Mouse (Mus musculus) stomach, embryonic 15.5 days (tissue): Measurements from ENCODE around the gene Arhgap44. TPM values are rescaled to one million over a fixed set of nuclear protein-coding genes. Genes with fewer than 3 reads are reported as not detected.

ENCODE experiments used
- ATAC-seq: fragments of 200-750 bp; cut with Nextera tagmentation; 2 replicates; pipeline ENCODE4 v1.8.0; 2017; ENCODE audit warnings: low read depth, moderate number of reproducible peaks, moderate TSS enrichment; ENCODE audit not compliant: insufficient read depth, low FRiP score
- H3K27ac ChIP-seq: fragments of 300-500 bp; sonication (generic); 2 replicates; pipeline ENCODE4 v1.5.1; 2015; ENCODE audit warnings: mild to moderate bottlenecking, inconsistent platforms
- H3K27me3 ChIP-seq: fragments of 300-500 bp; sonication (generic); replicated peaks from 2 replicates; pipeline ENCODE4 v1.6.1; 2015; ENCODE audit warnings: inconsistent platforms
- H3K36me3 ChIP-seq: fragments of 300-500 bp; sonication (generic); 2 replicates; pipeline ENCODE4 v1.6.1; 2015; ENCODE audit warnings: inconsistent platforms
- H3K4me1 ChIP-seq: fragments of 300-500 bp; sonication (generic); 2 replicates; pipeline ENCODE4 v1.6.1; 2015; ENCODE audit warnings: inconsistent platforms
- H3K4me2 ChIP-seq: fragments of 300-500 bp; sonication (generic); 2 replicates; pipeline ENCODE4 v1.6.1; 2015; ENCODE audit warnings: mild to moderate bottlenecking, inconsistent platforms
- H3K4me3 ChIP-seq: fragments of 300-500 bp; sonication (generic); replicated peaks from 2 replicates; pipeline ENCODE4 v1.5.1; 2015; ENCODE audit warnings: inconsistent platforms
- H3K9ac ChIP-seq: fragments of 300-500 bp; sonication (generic); 2 replicates; pipeline ENCODE4 v1.6.1; 2015; ENCODE audit warnings: inconsistent platforms
- H3K9me3 ChIP-seq: fragments of 300-500 bp; sonication (generic); 2 replicates; pipeline ENCODE4 v1.6.1; 2016; ENCODE audit warnings: inconsistent platforms
- WGBS: fragments of 180-500 bp; shearing (Covaris S2); methylation state at CpG from one replicate; pipeline ENCODE4 v1.1.7; 2015; 5-methylcytosine and 5-hydroxymethylcytosine counted together
- polyA plus RNA-seq: library from polyadenylated mRNA; unstranded; fragments of >200 nt; fragmentation: Nextera tagmentation; extraction: Ambion mirVana; gene quantifications from 2 replicates; pipeline ENCODE4 v1.2.1, GENCODE M21; 2015

Arhgap44 gene
- 6.2 and 6.9 TPM in 2 replicates for polyA plus RNA-seq

GRCm38 (mm10) chr11:65162767-65163120, at the start of gene Arhgap44:
Gene Arhgap44 (minus strand): TSS chr11:65162961.
- peak; percentile 82 for ATAC-seq
- peak within 1 kb of the TSS; percentile 40 for H3K9ac ChIP-seq
- H3K4me3 ChIP-seq, result peak within 1 kb of the TSS; percentile 60
- H3K27ac ChIP-seq, result no peak within 1 kb of the TSS
- no peaks in the 10 kb centered on the region for H3K9me3 ChIP-seq
- H3K4me2 ChIP-seq, result peak within 1 kb of the TSS; percentile 91
- WGBS, result under 1% methylated on average over 27 of the region's 27 CpGs
- no peaks in the 10 kb centered on the region for H3K27me3 ChIP-seq
- H3K4me1 ChIP-seq, result peaks cover 13% of the 10 kb centered on the region; the same call in 1 of the 2 replicates
- H3K36me3 ChIP-seq, result no peaks in the 10 kb centered on the region

- peaks cover 5% of the 10 kb centered on the region; the same call in 1 of the 2 replicates for H3K4me1 ChIP-seq
- no peaks in the 10 kb centered on the region for H3K36me3 ChIP-seq
- no peak for ATAC-seq
- no peak overlapping the region for H3K27ac ChIP-seq
- no peak overlapping the region for H3K4me3 ChIP-seq
- 43% methylated on average over 6 of the region's 6 CpGs for WGBS
- H3K4me2 ChIP-seq, result no peak overlapping the region
- no peak overlapping the region for H3K9ac ChIP-seq
- H3K27me3 ChIP-seq, result no peaks in the 10 kb centered on the region
- H3K9me3 ChIP-seq, result no peaks in the 10 kb centered on the region
Measured at GRCm38 (mm10) chr11:65211701-65212100, 48.9 kb upstream of the Arhgap44 start.

GRCm38 (mm10) chr11:65209441-65209840, 46.7 kb upstream of the Arhgap44 start:
- Histone ChIP-seq H3K27ac (no peak overlapping the region), H3K4me2 (no peak overlapping the region), H3K4me1 (no peaks in the 10 kb centered on the region), H3K36me3 (no peaks in the 10 kb centered on the region), H3K27me3 (no peaks in the 10 kb centered on the region), H3K4me3 (no peak overlapping the region), H3K9me3 (no peaks in the 10 kb centered on the region), H3K9ac (no peak overlapping the region)
- ATAC-seq, result peak; percentile 47; the same call in 1 of the 2 replicates
- 44% methylated on average over 6 of the region's 6 CpGs for WGBS

- H3K27ac ChIP-seq, result no peak overlapping the region
- no peak overlapping the region for H3K4me2 ChIP-seq
- no peaks in the 10 kb centered on the region for H3K36me3 ChIP-seq
- no peak for ATAC-seq
- H3K9ac ChIP-seq, result no peak overlapping the region
- WGBS, result 74% methylated on average over 5 of the region's 5 CpGs
- no peaks in the 10 kb centered on the region for H3K27me3 ChIP-seq
- no peak overlapping the region for H3K4me3 ChIP-seq
- H3K4me1 ChIP-seq, result no peaks in the 10 kb centered on the region
- no peaks in the 10 kb centered on the region for H3K9me3 ChIP-seq
Measured at GRCm38 (mm10) chr11:65205306-65205705, 42.5 kb upstream of the Arhgap44 start.

GRCm38 (mm10) chr11:65204651-65205050, 41.9 kb upstream of the Arhgap44 start:
- Histone ChIP-seq H3K27ac (no peak overlapping the region), H3K4me1 (no peaks in the 10 kb centered on the region), H3K9ac (no peak overlapping the region), H3K4me2 (no peak overlapping the region), H3K9me3 (no peaks in the 10 kb centered on the region), H3K36me3 (no peaks in the 10 kb centered on the region), H3K4me3 (no peak overlapping the region), H3K27me3 (no peaks in the 10 kb centered on the region)
- ATAC-seq, result no peak
- 68% methylated on average over 13 of the region's 13 CpGs for WGBS

- no peaks in the 10 kb centered on the region for H3K4me1 ChIP-seq
Measured at GRCm38 (mm10) chr11:65203020-65203419, 40.3 kb upstream of the Arhgap44 start.

GRCm38 (mm10) chr11:65202236-65202635, 39.5 kb upstream of the Arhgap44 start:
- no peak overlapping the region for H3K27ac ChIP-seq
- H3K4me1 ChIP-seq, result no peaks in the 10 kb centered on the region
- WGBS, result 45% methylated on average over 5 of the region's 5 CpGs
- ATAC-seq, result no peak
- H3K9ac ChIP-seq, result no peak overlapping the region
- H3K4me2 ChIP-seq, result no peak overlapping the region
- no peak overlapping the region for H3K4me3 ChIP-seq
- no peaks in the 10 kb centered on the region for H3K9me3 ChIP-seq
- no peaks in the 10 kb centered on the region for H3K27me3 ChIP-seq
- H3K36me3 ChIP-seq, result no peaks in the 10 kb centered on the region

More at GRCm38 (mm10) chr11:65203020-65203419, 40.3 kb upstream of the Arhgap44 start:
- no peaks in the 10 kb centered on the region for H3K36me3 ChIP-seq
- H3K27ac ChIP-seq, result no peak overlapping the region
- no peak overlapping the region for H3K4me2 ChIP-seq
- H3K4me3 ChIP-seq, result no peak overlapping the region
- WGBS, result 74% methylated on average over 1 of the region's 1 CpGs
- H3K27me3 ChIP-seq, result no peaks in the 10 kb centered on the region
- no peak for ATAC-seq
- H3K9me3 ChIP-seq, result no peaks in the 10 kb centered on the region
- no peak overlapping the region for H3K9ac ChIP-seq

GRCm38 (mm10) chr11:65198026-65198425, 35.3 kb upstream of the Arhgap44 start:
- H3K27ac ChIP-seq, result no peak overlapping the region
- H3K27me3 ChIP-seq, result no peaks in the 10 kb centered on the region
- no peak overlapping the region for H3K4me3 ChIP-seq
- ATAC-seq, result no peak
- no peaks in the 10 kb centered on the region for H3K9me3 ChIP-seq
- no peaks in the 10 kb centered on the region for H3K36me3 ChIP-seq
- 84% methylated on average over 3 of the region's 3 CpGs for WGBS
- H3K9ac ChIP-seq, result no peak overlapping the region
- H3K4me2 ChIP-seq, result no peak overlapping the region
- no peaks in the 10 kb centered on the region for H3K4me1 ChIP-seq

- H3K36me3 ChIP-seq, result no peaks in the 10 kb centered on the region
- H3K9ac ChIP-seq, result no peak overlapping the region
- WGBS, result 5% methylated on average over 3 of the region's 3 CpGs
- no peaks in the 10 kb centered on the region for H3K9me3 ChIP-seq
- H3K27ac ChIP-seq, result no peak overlapping the region
- H3K27me3 ChIP-seq, result no peaks in the 10 kb centered on the region
- ATAC-seq, result no peak
- H3K4me2 ChIP-seq, result no peak overlapping the region
- H3K4me1 ChIP-seq, result no peaks in the 10 kb centered on the region
- no peak overlapping the region for H3K4me3 ChIP-seq
Measured at GRCm38 (mm10) chr11:65197280-65197679, 34.5 kb upstream of the Arhgap44 start.

- no peaks in the 10 kb centered on the region for H3K9me3 ChIP-seq
- no peak for ATAC-seq
- no peaks in the 10 kb centered on the region for H3K4me1 ChIP-seq
- 65% methylated on average over 12 of the region's 12 CpGs for WGBS
- H3K9ac ChIP-seq, result no peak overlapping the region
- H3K27me3 ChIP-seq, result no peaks in the 10 kb centered on the region
- 0 out of 2 replicates have a peak, but pooled peaks cover 2% of the 10 kb centered on the region for H3K36me3 ChIP-seq
- no peak overlapping the region for H3K4me3 ChIP-seq
- H3K27ac ChIP-seq, result no peak overlapping the region
- no peak overlapping the region for H3K4me2 ChIP-seq
Measured at GRCm38 (mm10) chr11:65186974-65187373, 24.2 kb upstream of the Arhgap44 start.

- Histone ChIP-seq H3K9me3 (no peaks in the 10 kb centered on the region), H3K36me3 (0 out of 2 replicates have a peak, but pooled peaks cover 2% of the 10 kb centered on the region), H3K4me1 (no peaks in the 10 kb centered on the region), H3K9ac (no peak overlapping the region), H3K4me2 (no peak overlapping the region), H3K4me3 (no peak overlapping the region), H3K27ac (no peak overlapping the region), H3K27me3 (no peaks in the 10 kb centered on the region)
- no peak for ATAC-seq
- WGBS, result 95% methylated on average over 1 of the region's 1 CpGs
Measured at GRCm38 (mm10) chr11:65185114-65185513, 22.4 kb upstream of the Arhgap44 start.

GRCm38 (mm10) chr11:65170121-65170750, 7.5 kb upstream of the Arhgap44 start:
- ATAC-seq, result no peak
- no peak overlapping the region for H3K27ac ChIP-seq
- no peaks in the 10 kb centered on the region for H3K4me1 ChIP-seq
- H3K9ac ChIP-seq, result no peak overlapping the region
- H3K4me3 ChIP-seq, result no peak overlapping the region
- 82% methylated on average over 4 of the region's 4 CpGs for WGBS
- H3K9me3 ChIP-seq, result no peaks in the 10 kb centered on the region
- no peaks in the 10 kb centered on the region for H3K27me3 ChIP-seq
- H3K36me3 ChIP-seq, result no peaks in the 10 kb centered on the region
- no peak overlapping the region for H3K4me2 ChIP-seq
